Mouse (Mus musculus) kidney, embryonic 16.5 days (tissue): ENCODE data around the gene Cxcl17. TPM values are rescaled to one million over a fixed set of nuclear protein-coding genes. Genes with fewer than 3 reads are reported as not detected.

Experiments used
- ATAC-seq: fragments of 200-750 bp; cut with Nextera tagmentation; 2 replicates; pipeline ENCODE4 v1.8.0; 2017; ENCODE audit warnings: moderate TSS enrichment; ENCODE audit not compliant: low FRiP score, low TSS enrichment
- H3K27ac ChIP-seq: fragments of 300-500 bp; sonication (generic); 2 replicates; pipeline ENCODE4 v1.5.1; 2014; ENCODE audit warnings: low read length
- H3K27me3 ChIP-seq: fragments of 300-500 bp; sonication (generic); 2 replicates; pipeline ENCODE4 v1.6.1; 2014; ENCODE audit warnings: low read length, control low read depth, mixed read lengths; ENCODE audit not compliant: insufficient read depth
- H3K36me3 ChIP-seq: fragments of 300-500 bp; sonication (generic); 2 replicates; pipeline ENCODE4 v1.6.1; 2014; ENCODE audit warnings: low read length, control low read depth, mixed read lengths; ENCODE audit not compliant: insufficient read depth
- H3K4me1 ChIP-seq: fragments of 300-500 bp; sonication (generic); 2 replicates; pipeline ENCODE4 v1.6.1; 2014; ENCODE audit warnings: low read length, control low read depth, mixed read lengths; ENCODE audit not compliant: insufficient read depth
- H3K4me2 ChIP-seq: fragments of 300-500 bp; sonication (generic); replicated peaks from 2 replicates; pipeline ENCODE4 v1.6.1; 2014; ENCODE audit warnings: low read depth, low read length
- H3K4me3 ChIP-seq: fragments of 300-500 bp; sonication (generic); 2 replicates; pipeline ENCODE4 v1.5.1; 2014; ENCODE audit warnings: mild to moderate bottlenecking, low read length
- H3K9ac ChIP-seq: fragments of 300-500 bp; sonication (generic); replicated peaks from 2 replicates; pipeline ENCODE4 v1.6.1; 2014; ENCODE audit warnings: low read length
- H3K9me3 ChIP-seq: fragments of 300-500 bp; sonication (generic); 2 replicates; pipeline ENCODE4 v1.6.1; 2016; ENCODE audit warnings: low read length, control low read depth
- WGBS: fragments of 180-500 bp; shearing (Covaris S2); extraction: QIAGEN DNeasy Blood & Tissue Kit; methylation state at CpG from one replicate; pipeline ENCODE4 v1.1.7; 2014; 5-methylcytosine and 5-hydroxymethylcytosine counted together
- polyA plus RNA-seq: library from polyadenylated mRNA; unstranded; fragments of >200 nt; fragmentation: Nextera tagmentation; extraction: Ambion mirVana; gene quantifications from 2 replicates; pipeline ENCODE4 v1.2.1, GENCODE M21; 2015

The Cxcl17 gene
- polyA plus RNA-seq, 1 experiment from 2014 or later, result 0.65 TPM

DNA sequence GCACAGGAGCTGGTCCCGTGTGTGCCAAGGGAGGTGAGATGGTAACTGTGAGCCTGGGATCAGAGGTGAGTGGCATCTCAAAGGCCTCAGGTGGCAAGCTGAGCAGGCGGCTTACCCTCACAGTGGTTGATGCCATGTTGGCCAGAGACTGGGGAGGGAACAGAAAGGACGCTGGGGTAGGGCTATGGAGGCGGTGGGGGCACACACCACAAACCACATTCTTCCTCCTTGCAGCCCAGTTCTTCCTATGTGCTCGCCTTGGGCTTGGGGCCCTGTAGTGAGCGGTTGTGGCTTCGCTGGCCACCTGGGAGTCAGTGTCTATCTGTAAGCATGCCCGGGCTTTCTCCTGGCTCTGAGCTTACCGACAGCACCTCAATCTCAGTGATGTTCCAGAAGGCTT, 27.9 kb downstream of the Cxcl17 start:
- H3K27me3 ChIP-seq, result no peaks in the 10 kb centered on the region
- H3K36me3 ChIP-seq, result peaks cover 25% of the 10 kb centered on the region
- no peak overlapping the region for H3K27ac ChIP-seq
- ATAC-seq, result no peak
- no peak overlapping the region for H3K4me3 ChIP-seq
- 92% methylated on average over 9 of the region's 9 CpGs for WGBS
- H3K4me2 ChIP-seq, result no peak overlapping the region
- peaks cover 8% of the 10 kb centered on the region for H3K4me1 ChIP-seq
- H3K9ac ChIP-seq, result no peak overlapping the region
- no peaks in the 10 kb centered on the region for H3K9me3 ChIP-seq

DNA sequence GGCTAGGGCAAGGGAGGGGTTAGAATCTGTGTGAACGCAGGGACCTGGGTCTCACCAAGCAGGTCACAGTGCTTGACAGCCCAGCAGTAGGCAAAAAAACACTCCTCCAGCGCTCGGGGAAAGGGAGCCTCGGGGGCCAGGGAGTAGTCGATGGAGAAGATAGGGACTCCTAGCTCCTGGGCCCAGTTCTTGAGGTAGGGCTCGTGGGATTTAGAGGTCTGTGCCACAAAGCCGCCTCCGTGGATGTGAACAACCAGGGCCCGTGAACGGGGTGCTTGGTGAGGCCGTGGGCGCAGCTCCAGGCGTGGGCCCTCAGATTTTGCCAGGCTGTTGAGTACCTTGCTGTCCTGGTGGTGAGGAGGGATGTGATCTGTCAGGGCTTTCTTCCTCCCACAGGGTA, 28.4 kb downstream of the Cxcl17 start:
- Histone ChIP-seq H3K36me3 (peaks cover 25% of the 10 kb centered on the region), H3K4me3 (no peak overlapping the region), H3K9me3 (no peaks in the 10 kb centered on the region), H3K27me3 (no peaks in the 10 kb centered on the region), H3K27ac (no peak overlapping the region), H3K9ac (no peak overlapping the region), H3K4me2 (no peak overlapping the region), H3K4me1 (peaks cover 7% of the 10 kb centered on the region)
- no peak for ATAC-seq
- WGBS, result 89% methylated on average over 13 of the region's 13 CpGs

DNA sequence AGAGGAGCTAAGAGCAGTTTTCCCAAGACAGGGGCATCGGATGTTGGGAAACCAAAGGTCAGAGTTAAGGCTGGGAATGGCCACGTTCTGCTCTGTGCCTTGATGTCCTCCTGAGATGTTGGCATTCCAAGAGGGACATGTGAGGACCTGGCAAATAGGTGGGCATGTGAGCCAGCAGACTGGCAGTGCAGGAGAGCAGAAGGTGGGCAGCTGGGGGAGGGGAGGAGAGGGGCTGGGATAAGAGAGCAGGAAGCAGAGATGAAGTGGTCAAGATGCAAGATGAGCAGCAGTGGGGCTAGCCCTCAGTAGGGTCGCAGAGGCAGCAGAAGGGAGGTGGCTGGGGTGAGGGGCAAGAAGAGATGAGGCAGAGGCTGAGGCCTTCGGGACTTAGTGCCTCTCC, 28.8 kb downstream of the Cxcl17 start:
- H3K4me2 ChIP-seq, result no peak overlapping the region
- no peak for ATAC-seq
- no peak overlapping the region for H3K4me3 ChIP-seq
- no peak overlapping the region for H3K27ac ChIP-seq
- peaks cover 10% of the 10 kb centered on the region for H3K4me1 ChIP-seq
- H3K36me3 ChIP-seq, result peaks cover 25% of the 10 kb centered on the region
- no peaks in the 10 kb centered on the region for H3K27me3 ChIP-seq
- no peak overlapping the region for H3K9ac ChIP-seq
- H3K9me3 ChIP-seq, result no peaks in the 10 kb centered on the region
- WGBS, result 84% methylated on average over 4 of the region's 4 CpGs

DNA sequence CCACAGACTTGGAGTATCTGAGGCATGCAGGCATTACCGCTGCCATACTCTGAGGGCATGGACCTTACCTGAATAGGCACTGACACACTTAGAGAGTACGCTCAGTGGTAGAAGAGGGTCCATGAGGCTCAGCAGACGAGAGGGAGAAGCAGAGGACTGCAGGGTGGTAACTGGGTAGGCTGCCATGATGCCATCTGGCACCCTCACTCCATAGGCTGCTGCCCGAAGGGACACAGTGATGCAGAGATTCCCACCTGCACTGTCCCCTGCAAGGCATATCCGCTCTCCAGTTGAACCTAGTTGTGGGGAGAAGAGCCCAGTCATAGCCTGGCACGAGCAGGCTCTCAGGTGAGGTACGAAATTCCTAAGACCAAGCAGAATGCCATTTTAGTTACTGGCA, 29.3 kb downstream of the Cxcl17 start:
- WGBS, result 87% methylated on average over 7 of the region's 7 CpGs
- Histone ChIP-seq H3K27me3 (no peaks in the 10 kb centered on the region), H3K9me3 (no peaks in the 10 kb centered on the region), H3K36me3 (peaks cover 25% of the 10 kb centered on the region), H3K27ac (no peak overlapping the region), H3K9ac (no peak overlapping the region), H3K4me1 (peaks cover 10% of the 10 kb centered on the region), H3K4me3 (no peak overlapping the region), H3K4me2 (no peak overlapping the region)
- ATAC-seq, result no peak

DNA sequence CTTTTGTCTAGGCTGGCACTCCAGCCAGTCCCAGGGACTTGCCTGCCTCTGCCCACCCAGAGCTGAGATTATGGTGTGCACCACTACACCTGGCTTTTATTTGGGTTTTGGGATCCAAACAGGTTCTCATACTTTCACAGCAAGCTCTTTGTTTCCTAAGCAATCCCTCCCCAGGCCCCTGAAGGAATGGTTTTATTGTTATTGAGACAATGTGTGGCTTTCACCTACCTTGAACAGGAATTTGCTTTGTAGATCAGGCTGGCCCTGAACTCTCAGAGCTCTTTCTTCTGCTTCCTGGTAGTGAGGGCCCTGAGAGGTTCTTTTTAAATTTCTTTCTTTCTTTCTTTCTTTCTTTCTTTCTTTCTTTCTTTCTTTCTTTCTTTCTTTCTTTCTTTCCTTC, 30.1 kb downstream of the Cxcl17 start:
- Histone ChIP-seq H3K36me3 (peaks cover 19% of the 10 kb centered on the region), H3K9ac (no peak overlapping the region), H3K4me1 (peaks cover 10% of the 10 kb centered on the region), H3K4me3 (no peak overlapping the region), H3K9me3 (no peaks in the 10 kb centered on the region), H3K4me2 (no peak overlapping the region), H3K27ac (no peak overlapping the region), H3K27me3 (no peaks in the 10 kb centered on the region)
- ATAC-seq, result no peak

DNA sequence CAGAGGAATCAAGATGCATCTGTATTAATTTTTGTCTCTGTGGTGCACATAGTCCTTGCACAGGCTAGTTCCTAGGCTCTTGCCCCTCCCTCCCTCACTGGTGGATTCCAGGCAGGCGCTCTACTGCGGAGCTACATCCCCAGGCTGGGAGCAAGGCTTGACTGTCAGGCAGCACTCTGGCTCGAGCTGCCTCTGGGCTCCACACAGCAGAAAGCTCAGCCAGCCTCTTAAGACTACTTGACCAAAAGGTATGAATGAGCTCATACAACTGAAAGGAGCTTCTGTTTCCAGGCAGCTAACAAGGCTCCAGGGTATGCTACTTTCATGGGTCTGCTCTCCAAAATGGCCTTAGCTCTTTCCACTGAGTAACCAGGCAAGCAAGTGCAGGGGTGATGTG, 31.4 kb downstream of the Cxcl17 start:
- no peak overlapping the region for H3K27ac ChIP-seq
- H3K27me3 ChIP-seq, result no peaks in the 10 kb centered on the region

DNA sequence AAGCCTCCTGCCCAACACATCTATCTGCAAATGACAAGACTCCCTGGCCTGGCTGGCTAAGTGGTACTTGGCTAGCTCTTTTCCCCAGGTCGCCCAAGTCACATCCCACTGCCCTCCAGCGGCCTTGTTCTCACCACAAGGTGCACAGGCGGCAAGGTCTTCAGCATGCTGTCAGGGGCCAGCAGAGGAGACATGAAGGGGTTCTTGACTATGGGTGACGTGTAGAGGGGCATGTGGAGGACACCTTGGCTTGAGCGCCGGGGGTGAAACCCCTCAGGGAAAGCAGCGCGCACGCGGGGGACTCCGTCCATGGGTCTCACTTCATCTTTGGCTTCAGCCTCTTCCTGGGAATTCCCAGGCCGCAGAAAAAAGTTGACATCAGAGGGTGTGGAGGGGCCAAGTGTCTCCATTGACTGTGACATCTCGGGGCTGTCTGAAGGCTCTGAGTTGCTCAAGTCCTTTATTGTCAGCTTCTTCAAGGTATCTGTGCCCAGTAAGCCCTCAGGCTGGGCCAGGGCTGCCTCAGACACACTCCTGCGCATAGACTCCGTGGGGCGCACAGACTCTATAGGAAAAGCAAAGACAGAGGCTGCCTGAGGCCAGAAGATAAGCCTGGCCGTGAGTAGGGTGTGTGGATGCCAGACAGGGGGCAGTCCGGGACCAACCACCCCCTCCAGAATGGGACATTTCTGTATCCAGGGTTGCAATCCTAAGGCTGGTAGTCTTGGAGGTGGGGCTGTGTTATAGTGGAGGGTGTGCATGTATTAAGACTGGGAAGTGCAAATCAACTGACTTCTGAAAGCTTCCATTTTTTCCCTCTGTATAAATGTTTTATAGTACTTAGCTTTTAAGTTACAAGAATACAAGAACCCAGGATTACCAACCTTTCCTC, 32.0 kb downstream of the Cxcl17 start:
- H3K4me3 ChIP-seq, result peak overlapping the region; percentile 45
- no peaks in the 10 kb centered on the region for H3K9me3 ChIP-seq
- peak overlapping the region; percentile 78 for H3K4me2 ChIP-seq
- peaks cover 16% of the 10 kb centered on the region for H3K4me1 ChIP-seq
- ATAC-seq, result no peak
- H3K36me3 ChIP-seq, result peaks cover 19% of the 10 kb centered on the region
- no peak overlapping the region for H3K27ac ChIP-seq
- 70% methylated on average over 18 of the region's 18 CpGs for WGBS
- H3K27me3 ChIP-seq, result no peaks in the 10 kb centered on the region
- peak overlapping the region; percentile 66; the same call in 1 of the 2 replicates for H3K9ac ChIP-seq

More for the DNA sequence above, 31.4 kb downstream of the Cxcl17 start:
- 45% methylated on average over 3 of the region's 3 CpGs for WGBS
- no peaks in the 10 kb centered on the region for H3K9me3 ChIP-seq
- peaks cover 19% of the 10 kb centered on the region for H3K36me3 ChIP-seq
- ATAC-seq, result no peak
- no peak overlapping the region for H3K4me2 ChIP-seq
- peaks cover 16% of the 10 kb centered on the region for H3K4me1 ChIP-seq
- H3K4me3 ChIP-seq, result no peak overlapping the region
- no peak overlapping the region for H3K9ac ChIP-seq

DNA sequence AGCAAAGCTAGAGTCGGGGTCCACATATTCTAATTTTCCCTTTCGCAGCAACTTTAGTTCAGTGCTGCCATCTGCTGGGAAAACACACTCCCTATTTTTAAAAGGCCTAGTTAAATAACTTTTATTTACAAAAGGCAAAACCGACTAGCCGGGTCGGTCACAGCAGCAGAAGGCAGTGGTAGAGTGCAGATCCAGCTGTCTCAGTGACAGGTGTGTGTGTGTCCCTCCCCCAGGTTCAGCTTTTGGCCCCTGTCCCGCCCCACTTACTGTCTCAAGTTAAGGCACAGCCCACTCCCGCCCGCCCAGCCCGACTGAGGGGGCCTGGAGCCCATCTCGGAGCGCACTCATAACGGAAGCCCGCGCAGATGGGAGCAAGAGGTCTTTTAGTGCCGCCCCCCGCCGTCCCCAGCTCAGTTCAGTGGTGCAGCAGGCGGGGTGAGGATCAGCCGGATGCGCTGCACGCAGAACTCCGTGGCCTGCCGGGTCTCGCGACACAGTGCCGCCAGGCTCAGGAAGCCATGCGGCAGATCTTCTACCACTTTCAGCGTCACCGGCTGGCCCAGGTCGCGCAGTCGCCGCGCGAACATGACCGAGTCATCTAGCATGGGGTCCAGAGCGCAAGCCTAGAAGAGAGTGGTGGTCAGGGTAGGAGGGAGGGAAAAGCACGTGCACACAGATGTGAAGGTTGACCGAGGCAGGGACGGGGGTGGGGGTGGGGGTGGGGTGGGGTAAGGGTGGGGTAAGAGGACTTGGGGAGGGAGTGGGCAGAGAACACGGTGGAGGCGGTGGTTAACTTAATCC, 32.9 kb downstream of the Cxcl17 start:
- H3K4me3 ChIP-seq, result peak overlapping the region; percentile 45
- no peaks in the 10 kb centered on the region for H3K9me3 ChIP-seq
- H3K9ac ChIP-seq, result peak overlapping the region; percentile 66
- peaks cover 16% of the 10 kb centered on the region for H3K4me1 ChIP-seq
- WGBS, result under 1% methylated on average over 41 of the region's 42 CpGs
- no peaks in the 10 kb centered on the region for H3K27me3 ChIP-seq
- ATAC-seq, result peak; percentile 78
- peak overlapping the region; percentile 78 for H3K4me2 ChIP-seq
- H3K36me3 ChIP-seq, result peaks cover 16% of the 10 kb centered on the region
- no peak overlapping the region for H3K27ac ChIP-seq

DNA sequence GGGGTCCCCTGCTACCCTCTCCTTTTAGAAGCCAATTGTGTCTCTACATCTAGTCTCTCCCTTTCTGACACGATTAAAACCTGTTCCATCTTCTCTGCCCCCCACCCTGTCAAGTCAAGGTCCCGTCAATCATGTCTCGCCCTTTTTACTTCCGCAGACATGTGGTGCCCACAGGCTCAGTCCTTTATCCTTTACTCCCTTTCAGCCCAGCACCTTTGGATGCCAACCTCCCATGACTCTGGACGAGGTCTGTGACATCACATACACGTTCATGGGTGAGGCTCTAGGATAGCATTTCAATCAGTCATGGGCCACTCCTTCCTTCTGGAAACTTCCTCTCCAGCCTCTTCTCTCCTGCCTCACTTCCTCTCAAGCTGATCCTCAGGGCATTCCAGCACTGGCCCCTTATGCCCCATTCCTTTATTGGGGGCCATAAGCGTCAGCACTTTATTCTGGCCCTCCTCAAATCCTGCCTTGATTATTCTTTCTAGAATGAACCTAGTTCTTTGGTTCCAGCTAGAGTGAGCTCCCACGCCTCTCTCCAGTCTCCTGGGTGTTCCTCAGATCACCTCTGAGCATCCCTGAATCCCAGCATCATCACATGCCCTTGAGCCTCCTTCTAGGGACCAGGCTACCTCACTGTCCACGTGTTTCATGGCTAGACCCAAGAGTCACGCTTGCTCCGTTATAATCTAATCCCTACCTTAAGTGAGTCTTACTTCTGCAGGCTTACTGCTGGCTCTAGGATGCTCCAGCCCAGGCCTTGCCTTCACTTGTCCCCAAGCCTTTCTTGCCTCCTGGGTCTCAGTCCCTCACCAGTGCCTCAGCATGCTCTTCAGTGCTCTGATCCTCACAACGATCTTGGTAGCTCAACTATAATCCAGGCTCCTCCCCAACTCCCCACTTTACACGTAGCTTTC, 34.2 kb downstream of the Cxcl17 start:
- 84% methylated on average over 13 of the region's 13 CpGs for WGBS

More for the DNA sequence above, 34.2 kb downstream of the Cxcl17 start:
- no peak for ATAC-seq
- Histone ChIP-seq H3K4me2 (no peak overlapping the region), H3K36me3 (peaks cover 9% of the 10 kb centered on the region; the same call in 1 of the 2 replicates), H3K9ac (no peak overlapping the region), H3K27ac (no peak overlapping the region), H3K9me3 (no peaks in the 10 kb centered on the region), H3K27me3 (no peaks in the 10 kb centered on the region), H3K4me1 (peaks cover 16% of the 10 kb centered on the region), H3K4me3 (no peak overlapping the region)
